Mouse (Mus musculus) left cerebral cortex, adult 18-20 months (tissue): Measurements from ENCODE around the gene Opn1sw. TPM values are rescaled to one million over a fixed set of nuclear protein-coding genes. Genes with fewer than 3 reads are reported as not detected.

ENCODE experiments used
- DNase-seq, 2 experiments: peaks; one replicate each; pipeline ENCODE4 v3.0.0; 2021 to 2022; ENCODE audit warnings: low spot score in 2 of 2, mixed read lengths in 1 of 2
- long read RNA-seq, 2 experiments: library from polyadenylated mRNA; stranded (forward); transcript quantifications; one replicate each; pipeline ENCODE4 v2.0.0; 2021
- total RNA-seq, 2 experiments: library from RNA; stranded (reverse); gene quantifications; 2 replicates each; pipeline ENCODE4 v1.2.3; 2021

Opn1sw gene
- under 1 TPM; 0.14 to 0.30 TPM for total RNA-seq
- long read RNA-seq, experiment 1 = 0 reads
- long read RNA-seq, experiment 2, partial matches to known transcripts = 0 of 1 reads
- long read RNA-seq, experiment 2, other reads (novel, unspliced or antisense) = 1 of 1 reads

- DNase-seq = no peak
These were observed at the start of gene Opn1sw for GRCm38 (mm10) chr6:29388052-29388518. Gene Opn1sw (minus strand): TSS chr6:29388468.

- DNase-seq = peak in 1 of 2 experiments; percentile 20
These were observed 48.2 kb upstream of the Opn1sw start for GRCm38 (mm10) chr6:29436461-29436934.

- DNase-seq = no peak
These were observed 47.7 kb upstream of the Opn1sw start for GRCm38 (mm10) chr6:29435940-29436451.

GRCm38 (mm10) chr6:29434911-29435691 is 46.8 kb upstream of the Opn1sw start:
- DNase-seq = no peak

- no peak for DNase-seq
These were observed 45.8 kb upstream of the Opn1sw start for GRCm38 (mm10) chr6:29433804-29434795.

GRCm38 (mm10) chr6:29433038-29433803 is 45.0 kb upstream of the Opn1sw start, which contains the start of gene Flnc:
Gene Flnc (plus strand): TSS chr6:29433256.
- DNase-seq = no peak

- DNase-seq = no peak
These were observed 44.4 kb upstream of the Opn1sw start for GRCm38 (mm10) chr6:29432676-29433037.

GRCm38 (mm10) chr6:29432156-29432555 is 43.9 kb upstream of the Opn1sw start:
- no peak for DNase-seq

GRCm38 (mm10) chr6:29431473-29431872 is 43.2 kb upstream of the Opn1sw start:
- DNase-seq = no peak

GRCm38 (mm10) chr6:29430681-29431420 is 42.6 kb upstream of the Opn1sw start:
- DNase-seq = no peak

- no peak for DNase-seq
These were observed 39.9 kb upstream of the Opn1sw start for GRCm38 (mm10) chr6:29428171-29428570.

- no peak for DNase-seq
These were observed 38.1 kb upstream of the Opn1sw start for GRCm38 (mm10) chr6:29426331-29426730.

GRCm38 (mm10) chr6:29425118-29425517 is 36.9 kb upstream of the Opn1sw start:
- no peak for DNase-seq

- no peak for DNase-seq
These were observed 32.3 kb upstream of the Opn1sw start for GRCm38 (mm10) chr6:29420596-29420995.

- DNase-seq = no peak
These were observed 27.2 kb upstream of the Opn1sw start for GRCm38 (mm10) chr6:29415446-29415845.

- DNase-seq = no peak
These were observed 18.1 kb upstream of the Opn1sw start for GRCm38 (mm10) chr6:29406412-29406811.

GRCm38 (mm10) chr6:29402693-29403342 is 14.6 kb upstream of the Opn1sw start:
- no peak for DNase-seq

GRCm38 (mm10) chr6:29399851-29400250 is 11.6 kb upstream of the Opn1sw start:
- DNase-seq = no peak

- DNase-seq = peak; percentile 28 to 41
These were observed 9.3 kb upstream of the Opn1sw start for GRCm38 (mm10) chr6:29397575-29397974.
